Mouse (Mus musculus) olfactory bulb, adult 2 months (tissue): ENCODE data around the gene Abhd14a.

ENCODE experiments used
- CTCF ChIP-seq: fragments of 200-500 bp; IDR thresholded peaks from 2 replicates; pipeline ENCODE4 v1.5.1; 2012; ENCODE audit warnings: low read depth, mild to moderate bottlenecking, low read length, moderate library complexity; ENCODE audit not compliant: insufficient read depth
- POLR2A ChIP-seq: fragments of 200-500 bp; IDR thresholded peaks from 2 replicates; pipeline ENCODE4 v1.6.1; 2012; ENCODE audit warnings: mild to moderate bottlenecking, low read depth, low read length, moderate library complexity; ENCODE audit not compliant: insufficient read depth

DNA sequence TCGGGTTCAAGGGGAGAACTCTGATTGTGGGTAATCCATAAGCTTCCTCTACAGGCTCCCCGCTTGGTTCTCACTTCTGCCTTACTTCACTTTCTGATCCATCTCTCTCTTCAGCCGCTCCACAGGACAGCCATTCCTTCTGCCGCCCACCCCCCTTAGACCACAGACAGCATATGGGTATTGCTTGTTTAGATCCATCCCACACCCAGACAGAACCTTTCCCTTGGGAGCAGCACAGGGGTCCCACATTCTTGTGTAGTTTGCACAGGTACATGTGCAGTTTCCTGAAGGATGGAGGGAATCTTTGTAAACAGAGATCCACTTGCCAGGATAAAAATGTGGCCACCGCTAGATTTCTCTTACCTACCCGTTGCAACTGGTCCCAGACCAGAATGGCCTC, 4.9 kb upstream of the Abhd14a start:
- no peak for TF ChIP-seq CTCF
- TF ChIP-seq POLR2A, result no peak
